Mouse (Mus musculus) ovary, postnatal 10 days (tissue): ENCODE results near the gene Hist1h3g.
"Not testable (repeated sequence)": the region's sequence is repeated elsewhere in the genome, so short reads cannot be mapped to it uniquely, and the experiment has no call there.

Source experiments
- DNase-seq: peaks from one replicate; pipeline ENCODE4 v3.0.0; 2022; ENCODE audit warnings: low spot score

Gene Hist1h3g

DNA sequence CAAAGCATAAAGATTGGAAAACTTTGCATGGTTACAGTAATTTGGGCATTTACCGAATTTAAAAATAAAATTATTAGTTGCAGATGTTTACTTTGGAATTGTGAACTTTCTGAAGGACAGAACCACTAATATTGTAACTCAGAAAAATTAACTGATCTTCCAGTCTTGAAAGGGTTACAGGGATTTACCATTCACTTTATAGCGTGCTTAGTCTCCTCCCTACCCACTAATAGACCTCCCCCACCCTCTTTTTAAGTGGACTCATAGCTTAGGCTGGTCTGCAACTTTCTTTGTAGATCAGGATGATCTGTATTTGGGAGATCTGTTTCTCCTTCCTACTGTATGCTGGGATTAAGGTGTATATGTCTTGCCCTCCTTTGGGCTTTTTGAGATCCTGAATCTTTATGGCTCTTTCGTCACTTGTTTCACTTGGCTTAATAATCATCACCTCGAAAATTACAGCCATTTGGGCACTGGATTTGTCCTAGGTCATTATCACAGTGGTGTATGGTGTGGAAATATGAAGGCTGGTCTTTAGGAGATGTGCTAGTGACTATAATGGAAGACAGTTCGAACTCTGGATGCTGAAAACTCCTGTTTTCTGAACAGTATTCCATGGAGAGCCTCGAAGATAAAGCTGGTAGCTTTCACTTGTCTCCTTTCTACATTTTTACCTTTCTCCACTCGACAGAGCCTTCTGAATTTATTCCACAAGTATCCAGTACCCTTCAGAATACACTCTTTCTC, 1.0 kb downstream of the Hist1h3g start:
- DNase-seq: no peak

DNA sequence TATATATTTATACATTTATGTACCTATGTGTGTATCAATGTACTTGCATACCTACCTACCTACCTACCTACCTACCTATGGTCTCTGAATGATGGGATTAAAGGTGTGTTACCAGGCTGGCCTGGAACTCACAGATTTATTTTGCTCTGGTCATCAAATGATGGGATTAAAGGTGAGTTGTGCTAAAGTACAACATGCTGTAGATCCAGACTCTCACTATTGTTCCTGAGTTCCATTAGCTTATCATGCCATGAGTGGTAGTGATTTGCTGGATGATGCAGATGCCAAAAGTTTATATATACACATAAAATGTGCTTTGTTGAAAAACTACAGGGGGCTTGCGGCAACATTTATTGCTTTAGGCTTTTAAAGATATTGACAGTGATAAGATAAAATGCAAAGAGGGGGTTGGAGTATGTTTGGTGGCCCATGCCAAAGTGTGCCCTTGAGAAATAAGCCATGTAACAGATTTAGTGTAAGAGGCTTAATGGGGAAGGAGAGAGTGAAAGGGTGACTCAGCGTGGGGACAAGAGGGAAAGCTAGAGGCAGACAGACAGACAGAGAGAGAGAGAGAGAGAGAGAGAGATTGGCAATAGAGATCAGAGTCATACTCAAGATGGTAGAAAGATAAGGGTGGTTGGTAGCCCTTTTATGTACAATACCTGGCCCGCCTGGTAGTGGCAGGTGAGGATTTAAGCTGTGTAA, 1.9 kb downstream of the Hist1h3g start:
- no peak for DNase-seq

DNA sequence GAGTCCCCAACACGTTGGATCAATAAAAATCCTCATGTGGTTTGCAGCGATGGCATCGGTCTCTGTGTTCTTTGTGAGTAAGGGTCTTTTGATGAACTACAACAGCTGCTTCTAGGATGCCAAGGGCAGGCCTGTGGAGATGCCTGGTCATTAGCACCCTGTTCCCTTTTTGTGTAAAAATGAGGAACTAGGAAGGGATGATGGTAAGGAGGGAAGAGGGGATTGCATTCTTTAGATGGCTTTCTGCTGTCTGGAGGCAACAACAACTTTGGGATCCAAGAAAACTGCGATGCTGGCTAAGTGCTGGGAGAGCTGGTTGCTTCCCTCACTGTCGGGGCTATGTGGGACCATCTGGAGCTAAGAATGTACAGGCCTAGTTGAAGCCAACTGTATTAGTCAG, 3.0 kb downstream of the Hist1h3g start:
- DNase-seq: no peak

DNA sequence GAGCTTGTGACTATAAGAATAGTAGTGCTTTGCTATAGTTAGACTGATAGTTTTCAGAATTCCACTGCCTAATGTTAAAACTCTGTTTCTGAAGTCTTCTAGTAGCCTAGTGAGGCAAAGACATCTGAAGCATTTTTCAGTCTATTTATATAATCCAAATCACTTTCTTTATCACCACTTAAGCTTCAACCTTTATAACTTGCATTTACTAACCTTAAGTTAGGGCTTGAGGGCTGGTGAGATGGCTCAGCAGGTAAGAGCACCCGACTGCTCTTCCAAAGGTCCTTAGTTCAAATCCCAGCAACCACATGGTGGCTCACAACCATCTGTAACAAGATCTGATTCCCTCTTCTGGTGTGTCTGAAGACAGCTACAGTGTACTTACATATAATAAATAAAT, 4.6 kb downstream of the Hist1h3g start:
- not testable (repeated sequence) for DNase-seq

DNA sequence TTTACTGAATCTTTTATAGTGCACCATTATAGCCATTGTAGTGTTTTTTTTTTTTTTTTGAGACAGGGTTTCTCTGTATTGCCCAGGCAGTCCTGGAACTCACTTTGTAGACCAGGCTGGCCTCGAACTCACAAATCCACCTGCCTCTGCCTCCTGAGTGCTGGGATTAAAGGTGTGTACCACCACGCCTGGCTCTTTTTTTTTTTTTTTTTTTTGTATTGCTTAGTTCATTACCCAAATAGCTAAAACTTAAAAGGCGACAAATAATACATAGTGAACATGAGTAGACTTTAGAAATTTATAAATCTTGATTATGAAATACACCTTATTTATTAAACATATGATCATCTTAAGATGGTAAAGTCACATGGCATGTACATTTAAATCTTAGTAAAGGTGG, 6.3 kb downstream of the Hist1h3g start:
- no peak for DNase-seq

DNA sequence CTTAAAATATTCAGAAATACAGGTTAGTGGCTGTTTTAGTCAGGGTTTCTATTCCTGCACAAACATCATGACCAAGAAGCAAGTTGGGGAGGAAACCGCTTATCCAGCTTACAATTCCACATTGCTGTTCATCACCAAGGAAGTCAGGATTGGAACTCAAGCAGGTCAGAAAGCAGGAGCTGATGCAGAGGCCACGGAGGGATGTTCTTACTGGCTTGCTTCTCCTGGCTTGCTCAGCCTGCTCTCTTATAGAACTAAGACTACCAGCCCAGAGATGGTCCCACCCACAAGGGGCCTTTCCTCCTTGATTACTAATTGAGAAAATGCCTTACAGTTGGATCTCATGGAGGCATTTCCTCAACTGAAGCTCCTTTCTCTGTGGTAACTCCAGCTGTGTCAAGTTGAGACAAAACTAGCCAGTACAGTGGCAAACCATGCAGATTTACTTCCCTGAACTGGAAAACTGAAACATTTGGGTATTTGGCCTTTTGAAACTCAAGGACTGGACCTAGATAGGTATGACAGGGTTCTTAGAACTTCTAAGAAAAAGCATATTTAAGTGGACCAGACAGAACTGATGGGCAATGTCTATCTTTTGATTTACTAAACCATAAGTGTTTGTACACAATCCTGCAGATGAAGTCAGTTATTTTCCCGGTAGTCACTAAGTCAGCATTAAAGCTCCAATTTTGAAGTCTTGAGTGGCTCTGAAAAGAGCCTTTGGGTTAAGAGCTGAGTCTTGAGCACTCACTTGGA, 7.2 kb downstream of the Hist1h3g start:
- not testable (repeated sequence) for DNase-seq

DNA sequence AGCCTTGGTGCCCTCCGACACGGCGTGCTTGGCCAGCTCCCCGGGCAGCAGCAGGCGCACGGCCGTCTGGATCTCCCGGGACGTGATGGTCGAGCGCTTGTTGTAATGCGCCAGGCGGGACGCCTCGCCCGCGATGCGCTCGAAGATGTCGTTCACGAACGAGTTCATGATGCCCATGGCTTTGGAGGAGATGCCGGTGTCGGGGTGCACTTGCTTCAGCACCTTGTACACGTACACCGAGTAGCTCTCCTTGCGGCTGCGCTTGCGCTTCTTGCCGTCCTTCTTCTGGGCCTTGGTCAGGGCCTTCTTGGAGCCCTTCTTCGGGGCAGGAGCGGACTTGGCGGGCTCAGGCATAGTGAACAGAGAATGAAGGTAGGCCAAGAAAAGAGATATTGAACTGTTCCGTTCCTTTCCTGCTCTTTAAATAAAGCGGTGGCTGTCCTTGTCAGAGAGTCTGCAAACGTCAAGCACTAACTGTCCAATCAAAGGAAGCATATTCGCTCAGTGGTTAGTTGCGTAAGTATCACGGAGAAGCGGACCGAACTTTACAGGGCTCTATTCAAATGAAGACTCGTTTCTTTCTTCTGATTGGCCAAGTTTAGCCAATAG, 7.9 kb downstream of the Hist1h3g start, which contains the start of gene Hist1h2bh:
Gene Hist1h2bh, minus strand, starts transcription at position 394 of the 609 bp plus-strand sequence.
- not testable (repeated sequence) for DNase-seq

DNA sequence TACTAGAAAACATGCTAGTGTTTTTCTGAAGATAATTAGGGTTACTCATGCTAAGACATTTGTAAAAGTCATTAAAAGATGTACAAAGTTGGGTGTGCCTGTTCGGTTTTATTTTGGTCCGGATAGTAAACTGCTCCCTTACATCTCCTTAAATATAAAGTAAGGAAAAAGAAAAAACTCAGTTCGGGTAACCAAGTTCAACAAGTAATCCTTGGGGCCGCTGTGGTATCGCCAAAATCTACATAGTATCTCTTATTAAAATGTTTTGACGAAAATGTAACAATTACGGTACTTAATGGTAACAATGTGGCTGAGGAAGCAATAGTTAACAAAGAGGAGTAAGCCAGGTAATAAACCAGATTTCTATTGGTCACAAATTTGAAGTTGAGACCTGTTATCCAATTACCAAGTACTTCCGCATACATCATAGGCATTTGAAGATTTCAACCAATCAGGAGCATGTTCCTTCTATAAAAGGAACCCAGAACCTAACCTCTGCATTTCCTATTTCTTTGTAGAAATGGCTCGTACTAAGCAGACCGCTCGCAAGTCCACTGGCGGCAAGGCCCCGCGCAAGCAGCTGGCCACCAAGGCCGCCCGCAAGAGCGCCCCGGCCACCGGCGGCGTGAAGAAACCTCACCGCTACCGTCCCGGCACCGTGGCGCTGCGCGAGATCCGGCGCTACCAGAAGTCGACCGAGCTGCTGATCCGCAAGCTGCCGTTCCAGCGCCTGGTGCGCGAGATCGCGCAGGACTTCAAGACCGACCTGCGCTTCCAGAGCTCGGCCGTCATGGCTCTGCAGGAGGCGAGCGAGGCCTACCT, 9.0 kb downstream of the Hist1h3g start, which contains the start of gene Hist1h3f:
Gene Hist1h3f, plus strand, starts transcription at position 88 of the 822 bp plus-strand sequence.
- DNase-seq: no peak

DNA sequence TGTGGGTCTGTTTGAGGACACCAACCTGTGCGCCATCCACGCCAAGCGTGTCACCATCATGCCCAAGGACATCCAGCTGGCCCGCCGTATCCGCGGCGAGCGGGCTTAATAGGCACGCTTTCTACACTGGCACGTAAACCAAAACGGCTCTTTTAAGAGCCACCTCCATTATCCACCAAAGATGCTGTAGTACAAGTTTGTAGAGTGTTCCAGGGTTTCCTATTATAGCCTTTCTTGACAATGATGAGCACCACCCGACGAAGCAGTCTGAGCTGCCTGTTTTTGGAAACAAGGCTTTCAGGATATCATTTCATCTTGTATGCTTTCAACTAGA, 9.5 kb downstream of the Hist1h3g start:
- not testable (repeated sequence) for DNase-seq

DNA sequence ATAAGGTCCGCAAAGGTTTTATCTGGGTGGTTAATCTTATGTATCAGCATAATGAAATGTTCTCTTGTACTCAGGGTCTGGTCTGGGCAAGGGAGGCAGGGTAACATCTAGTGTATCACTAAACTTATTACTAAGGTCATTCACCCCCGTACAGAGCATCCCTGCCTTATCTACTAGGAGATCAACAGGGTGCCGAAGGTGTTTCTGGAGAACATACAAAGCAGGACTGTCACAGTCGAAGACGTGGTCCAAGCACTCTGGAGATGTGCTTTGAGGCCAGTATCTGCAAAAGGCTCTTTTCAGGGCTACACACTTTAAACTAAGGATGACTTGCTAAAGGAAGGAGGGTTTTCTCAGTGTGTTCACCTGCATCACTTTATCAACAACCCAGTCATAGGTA, 11.5 kb downstream of the Hist1h3g start:
- no peak for DNase-seq

DNA sequence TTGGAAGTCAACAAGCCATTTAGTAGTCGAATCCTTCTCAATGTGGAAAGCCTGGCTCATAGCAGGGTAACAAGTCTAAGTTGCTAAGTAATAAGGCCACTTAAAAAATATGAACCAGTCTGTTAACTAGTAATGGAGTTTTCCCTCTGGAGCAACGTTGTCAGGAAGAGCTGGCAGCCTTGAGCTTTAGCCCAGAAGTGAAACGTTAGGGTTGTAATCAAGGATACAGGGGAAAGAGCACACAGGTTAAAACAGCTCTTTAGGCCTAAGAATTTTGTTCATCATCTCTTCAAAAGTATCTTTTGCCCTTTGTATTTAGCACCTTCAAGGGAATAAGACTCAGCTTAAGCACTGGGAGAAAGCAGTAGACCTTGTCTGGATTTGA, 15.5 kb downstream of the Hist1h3g start:
- no peak for DNase-seq

DNA sequence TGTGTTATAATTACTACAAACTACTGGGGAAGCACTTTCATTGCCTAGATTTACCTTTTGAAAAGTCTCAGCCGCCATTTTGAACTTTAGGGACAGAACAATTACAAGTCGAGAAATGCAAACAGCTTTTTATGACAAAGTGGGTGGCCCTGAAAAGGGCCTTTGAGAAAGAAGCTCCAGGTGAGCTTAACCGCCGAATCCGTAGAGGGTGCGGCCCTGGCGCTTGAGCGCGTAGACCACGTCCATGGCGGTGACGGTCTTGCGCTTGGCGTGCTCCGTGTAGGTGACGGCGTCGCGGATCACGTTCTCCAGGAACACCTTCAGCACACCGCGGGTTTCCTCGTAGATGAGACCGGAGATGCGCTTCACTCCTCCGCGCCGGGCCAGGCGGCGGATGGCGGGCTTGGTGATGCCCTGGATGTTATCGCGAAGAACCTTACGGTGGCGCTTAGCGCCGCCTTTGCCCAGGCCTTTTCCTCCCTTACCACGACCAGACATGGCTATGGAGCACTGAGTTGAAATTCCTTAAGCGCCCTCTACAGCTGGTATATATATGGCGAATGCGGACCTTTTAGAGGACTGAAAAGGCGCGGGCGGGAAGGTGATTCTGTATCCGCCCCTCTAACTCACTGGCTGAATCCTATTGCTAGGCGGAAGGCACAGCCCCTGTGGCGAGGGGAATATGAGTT, 16.1 kb downstream of the Hist1h3g start, which contains the start of gene Hist1h4f:
Gene Hist1h4f, minus strand, starts transcription at position 503 of the 689 bp plus-strand sequence.
- DNase-seq: peak; percentile 74

DNA sequence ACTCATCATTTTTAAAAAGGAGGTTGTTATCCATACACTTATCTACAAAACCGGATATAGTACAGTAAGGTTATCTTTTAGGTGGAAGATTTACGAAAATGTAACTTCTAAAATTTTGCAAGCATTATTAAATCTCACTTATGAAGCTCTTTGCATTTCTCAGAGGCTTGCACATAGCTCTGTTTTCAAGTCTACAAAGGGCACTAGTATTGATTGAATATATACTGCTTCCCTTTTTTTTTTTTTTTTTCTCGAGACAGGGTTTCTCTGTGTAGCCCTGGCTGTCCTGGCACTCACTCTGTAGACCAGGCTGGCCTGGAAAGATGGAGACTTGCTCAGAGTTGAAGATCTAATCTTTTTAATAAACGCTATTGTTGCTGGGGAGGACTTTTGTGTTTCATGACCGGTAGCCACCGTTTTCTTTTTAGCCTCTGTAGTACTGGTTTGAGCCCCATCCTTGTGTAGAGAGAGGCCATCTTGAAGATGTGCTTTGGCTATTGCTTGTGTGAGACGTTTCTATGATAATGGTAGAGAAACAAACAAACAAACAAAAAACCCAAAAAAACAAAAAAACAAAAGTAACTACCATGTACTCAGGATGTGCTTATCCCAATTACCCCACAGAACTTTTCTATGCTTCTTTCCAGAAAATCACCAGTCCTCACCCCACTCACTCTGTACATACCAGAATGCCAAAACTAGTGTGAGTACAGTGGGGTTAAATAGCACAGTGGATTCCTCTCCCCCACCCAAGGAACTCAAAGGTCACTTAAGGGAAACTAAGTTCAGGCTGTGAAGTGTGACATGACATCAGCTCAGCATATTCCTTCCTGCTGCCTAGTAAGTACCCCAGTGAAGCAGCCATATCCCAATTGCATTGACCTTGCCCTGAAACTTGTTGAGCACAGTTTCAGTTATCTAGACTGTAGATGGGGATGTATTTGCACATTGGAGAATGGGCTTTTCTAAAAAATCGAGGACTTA, 17.0 kb downstream of the Hist1h3g start:
- DNase-seq: no peak

DNA sequence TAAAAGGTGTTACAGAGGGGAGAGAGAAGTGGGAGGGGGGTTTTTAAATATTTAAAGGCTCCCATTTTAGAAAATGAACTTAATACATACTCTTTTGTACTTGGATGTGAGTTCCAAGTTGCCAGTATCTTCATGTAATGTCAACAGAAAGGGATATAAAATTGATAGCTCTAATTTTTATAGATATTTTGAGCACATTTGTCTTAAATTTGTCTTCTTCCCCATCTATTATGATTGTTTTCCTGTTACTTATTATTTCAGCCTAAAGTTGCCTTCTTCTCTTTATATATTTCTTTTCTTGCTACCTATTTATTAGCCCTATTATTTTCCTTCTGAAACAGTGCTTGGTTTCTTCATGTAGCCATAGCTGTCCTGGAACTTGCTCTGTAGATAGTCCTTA, 17.7 kb downstream of the Hist1h3g start, which contains the start of gene Hist1h1d:
Gene Hist1h1d, plus strand, starts transcription at position 301 of the 400 bp plus-strand sequence.
- DNase-seq: no peak

DNA sequence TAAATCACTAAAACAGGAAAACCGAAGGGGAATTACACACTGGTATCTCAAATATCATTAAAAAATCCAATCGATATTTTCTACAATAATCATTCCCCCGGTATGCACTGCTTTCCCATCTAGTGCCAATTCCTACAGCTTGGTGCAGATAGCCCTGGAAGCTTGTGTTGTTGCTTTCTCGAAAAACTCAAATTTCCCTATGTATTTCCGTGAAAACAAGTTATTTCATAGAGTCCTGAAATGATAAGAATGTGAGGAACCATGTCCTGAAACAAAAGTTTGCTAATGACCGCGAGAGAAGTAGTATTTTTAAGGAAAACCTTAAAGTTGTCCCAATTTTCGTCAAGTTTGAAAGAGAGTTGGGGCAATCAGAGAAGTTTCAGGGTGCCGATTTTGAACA, 19.2 kb downstream of the Hist1h3g start:
- DNase-seq: no peak

DNA sequence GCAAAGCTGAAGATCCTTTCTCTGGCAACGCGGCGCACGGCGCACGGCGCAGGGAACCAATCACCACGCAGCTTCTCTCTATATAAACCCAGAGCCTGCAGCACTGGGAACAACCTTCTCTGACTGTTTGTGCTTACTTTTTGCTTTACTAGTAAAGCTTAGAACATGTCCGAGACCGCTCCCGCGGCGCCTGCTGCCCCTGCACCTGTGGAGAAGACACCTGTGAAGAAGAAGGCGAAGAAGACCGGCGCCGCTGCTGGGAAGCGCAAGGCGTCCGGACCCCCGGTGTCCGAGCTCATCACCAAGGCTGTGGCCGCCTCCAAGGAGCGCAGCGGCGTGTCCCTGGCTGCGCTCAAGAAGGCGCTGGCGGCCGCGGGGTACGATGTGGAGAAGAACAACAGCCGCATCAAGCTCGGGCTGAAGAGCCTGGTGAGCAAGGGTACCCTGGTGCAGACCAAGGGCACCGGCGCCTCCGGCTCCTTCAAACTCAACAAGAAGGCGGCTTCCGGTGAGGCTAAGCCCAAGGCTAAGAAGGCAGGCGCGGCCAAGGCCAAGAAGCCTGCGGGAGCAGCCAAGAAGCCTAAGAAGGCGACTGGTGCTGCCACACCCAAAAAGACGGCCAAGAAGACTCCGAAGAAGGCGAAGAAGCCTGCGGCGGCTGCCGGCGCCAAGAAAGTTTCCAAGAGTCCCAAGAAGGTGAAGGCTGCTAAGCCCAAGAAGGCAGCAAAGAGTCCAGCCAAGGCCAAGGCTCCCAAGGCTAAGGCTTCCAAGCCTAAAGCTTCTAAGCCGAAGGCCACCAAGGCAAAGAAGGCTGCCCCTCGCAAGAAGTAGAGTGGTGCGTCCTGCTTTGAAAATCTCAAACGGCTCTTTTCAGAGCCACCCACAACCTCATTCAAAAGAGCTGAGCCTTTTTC, 20.0 kb downstream of the Hist1h3g start:
- DNase-seq: peak; percentile 73

DNA sequence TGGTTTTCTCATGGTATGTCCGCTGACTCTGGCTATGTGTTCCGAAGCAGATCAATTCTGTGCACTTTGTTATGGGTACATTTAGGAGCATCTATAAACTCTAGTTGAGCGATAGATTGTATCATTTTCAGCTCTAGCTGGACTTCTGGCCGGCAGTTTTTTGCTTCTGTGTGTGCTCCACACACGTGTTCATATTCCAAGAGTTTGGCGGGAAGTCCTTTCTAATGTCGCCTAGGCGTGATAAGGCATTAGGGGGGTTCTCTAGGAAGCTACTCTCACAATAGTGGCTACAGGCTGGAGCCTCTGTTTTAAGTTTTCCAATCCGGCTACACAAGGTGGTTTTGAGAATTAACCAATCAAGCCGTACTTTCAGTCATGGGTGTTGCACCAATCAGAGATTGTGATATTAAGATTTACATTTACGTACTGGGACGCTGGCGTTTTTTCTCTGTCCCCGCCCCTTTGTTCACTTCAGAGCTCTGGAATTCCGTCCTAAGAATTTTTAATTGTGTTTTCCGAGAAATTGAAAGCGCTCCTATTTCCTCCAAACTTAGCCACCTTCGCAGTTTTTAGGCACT, 20.7 kb downstream of the Hist1h3g start:
- no peak for DNase-seq

DNA sequence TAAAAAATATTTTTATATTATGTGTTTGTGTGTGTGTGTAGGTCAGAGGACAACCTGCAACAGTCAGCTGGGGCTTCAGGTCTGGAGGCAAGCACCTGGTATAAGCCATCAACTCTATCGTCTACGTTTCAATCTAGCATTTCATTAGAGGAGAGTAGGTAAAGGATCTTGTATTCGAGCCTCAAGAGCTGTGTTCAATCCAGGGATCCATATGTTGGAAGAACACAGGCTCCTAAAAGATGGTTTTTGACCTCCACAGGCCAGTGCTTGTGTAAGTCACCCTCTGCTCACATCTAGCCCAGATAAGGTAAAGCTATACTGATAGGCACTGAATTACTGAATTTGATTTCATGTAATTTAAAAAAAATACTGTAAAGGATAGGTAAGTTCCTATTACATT, 21.7 kb downstream of the Hist1h3g start:
- no peak for DNase-seq
